Comparison of ENCODE assay signal across 10 mouse cellular contexts in the genomic region with DNA sequence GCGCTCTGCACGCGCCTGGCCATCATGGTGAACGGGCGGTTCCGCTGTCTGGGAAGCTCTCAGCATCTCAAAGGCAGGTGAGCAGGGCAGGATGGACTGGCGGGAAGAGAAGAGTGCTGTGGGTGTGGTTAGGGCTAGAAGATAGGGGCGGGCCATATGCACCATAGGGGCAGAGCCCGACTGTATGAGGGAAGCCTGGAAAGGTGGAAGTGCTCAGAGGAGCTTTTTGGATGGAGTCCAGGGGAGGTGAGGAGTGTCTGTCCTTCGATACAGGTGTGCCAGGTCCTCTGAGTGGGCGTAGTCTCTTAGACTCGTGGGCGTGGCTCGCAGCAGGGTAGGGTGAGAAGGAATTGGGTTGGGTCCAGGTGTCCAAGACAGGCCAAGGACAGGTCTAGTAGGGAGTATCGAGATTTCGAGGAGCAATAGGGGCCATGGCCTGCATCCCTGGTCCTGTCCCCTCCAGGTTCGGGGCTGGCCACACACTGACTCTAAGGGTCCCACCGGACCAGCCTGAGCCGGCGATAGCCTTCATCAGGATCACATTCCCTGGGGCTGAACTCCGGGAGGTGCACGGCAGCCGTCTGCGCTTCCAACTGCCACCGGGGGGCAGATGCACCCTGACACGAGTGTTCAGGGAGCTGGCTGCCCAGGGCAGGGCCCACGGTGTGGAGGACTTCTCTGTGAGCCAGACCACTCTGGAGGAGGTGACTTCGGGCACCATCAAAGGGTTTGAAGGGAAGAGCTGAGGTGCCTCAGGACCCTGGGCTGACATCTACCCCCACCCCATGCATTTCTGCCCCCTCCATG. TPM values are rescaled to one million over a fixed set of nuclear protein-coding genes. Genes with fewer than 3 reads are reported as not detected.
DNase-seq lines count a peak whose midpoint lies in the region; TF ChIP-seq lines count a peak whose summit lies in the region.
"Had no signal": no experiment of that assay in that cellular context is flagged by ENCODE, and none has a peak within 500 bp of the region (broad histone marks: within the 10 kb centered on the region; RNA-seq: fewer than 3 reads in every experiment).

No protein-coding gene starts in this region.

- H3K27ac ChIP-seq in gastrocnemius, adult 2 months = no peak overlapping the region
- H3K27ac ChIP-seq: macrophage had no signal

- WGBS in lung, adult 2 months = 52% methylated on average over 28 of the region's 28 CpGs

- H3K4me1 ChIP-seq in lung, adult 2 months (ENCODE audit: control insufficient read depth, insufficient read depth, low read length) = peaks cover 17% of the 10 kb centered on the region

- H3K4me3 ChIP-seq in gastrocnemius, adult 2 months = no peak overlapping the region
- H3K4me3 ChIP-seq in lung, adult 2 months (replicated peaks; ENCODE audit: extremely low read depth, low read depth, low read length) = no peak overlapping the region

- TF ChIP-seq POLR2A in lung, adult 2 months (IDR thresholded peaks at IDR 0.05; ENCODE audit: borderline replicate concordance, extremely low read depth, low read depth, low read length) = no peak

- DNase-seq in gastrocnemius, adult 2 months = no peak
- DNase-seq in gastrocnemius, adult 8-10 months (ENCODE audit: low spot score in 2 of 2) = no peak
- peak; percentile 71 for DNase-seq in thymus, postnatal 14 days
- DNase-seq in thymus, adult 18-20 months = no peak
- DNase-seq in lung, adult 2 months = peak; percentile 63
- DNase-seq in urinary bladder, adult 2 months (ENCODE audit: low spot score) = no peak
- DNase-seq in gastrocnemius, adult 18-20 months (ENCODE audit: low spot score) = no peak
- DNase-seq in left cerebral cortex, adult 9 months (ENCODE audit: low spot score in 2 of 2) = no peak
- DNase-seq: kidney, postnatal 10 days had no signal

- intact Hi-C loops in gastrocnemius, adult 2 months (cut with DNase I) = no loop called here

- peak; percentile 29; the same call in 1 of the 2 replicates for TF ChIP-seq CTCF in gastrocnemius, adult 2 months (IDR thresholded peaks at IDR 0.05)
- TF ChIP-seq CTCF in lung, adult 2 months (IDR thresholded peaks at IDR 0.05; ENCODE audit: insufficient read depth, low read length) = 0 out of 2 replicates have a peak, but pooled peaks have one; percentile 10

RNA-seq across cellular contexts. Expression of a gene that starts 1.8 kb away (rescaled TPM):
- 1 to 10 TPM in 1 of 2 experiments, under 1 TPM in 1; 0.97 to 1.4 TPM for total RNA-seq in gastrocnemius, adult 2 months (2021)
- 1 to 10 TPM in 2 of 4 experiments, under 1 TPM in 2; 0.48 to 1.3 (median 0.84) TPM for total RNA-seq in gastrocnemius, adult 8-10 months (2022)
- polyA plus RNA-seq in lung, adult 2 months (2012; rRNA removed) = 102 and 103 TPM in 2 replicates
- 18.9 and 23.0 TPM in 2 replicates for polyA plus RNA-seq in urinary bladder, adult 2 months (2012; rRNA removed)
- total RNA-seq in gastrocnemius, adult 18-20 months (2021) = 1 to 10 TPM in 1 of 2 experiments, under 1 TPM in 1; 0.75 to 1.3 TPM

RNA-seq across cellular contexts. Expression of a gene that starts 18.4 kb away (rescaled TPM):
- total RNA-seq in gastrocnemius, adult 2 months (2021) = 1 to 10 TPM; 6.7 to 7.2 TPM
- 1 to 10 TPM; 7.3 to 8.6 (median 8.1) TPM for total RNA-seq in gastrocnemius, adult 8-10 months (2022)
- 31.4 and 38.2 TPM in 2 replicates for polyA plus RNA-seq in lung, adult 2 months (2012; rRNA removed)
- 7.5 and 9.2 TPM in 2 replicates for polyA plus RNA-seq in urinary bladder, adult 2 months (2012; rRNA removed)
- total RNA-seq in gastrocnemius, adult 18-20 months (2021) = 1 to 10 TPM; 6.6 to 7.6 TPM

RNA-seq across cellular contexts. Expression of a gene that starts 24.9 kb away (rescaled TPM):
- total RNA-seq in gastrocnemius, adult 2 months (2021) = 10 to 100 TPM; 42.0 to 50.9 TPM
- total RNA-seq in gastrocnemius, adult 8-10 months (2022) = 10 to 100 TPM; 38.3 to 47.6 (median 39.7) TPM
- 199 and 208 TPM in 2 replicates for polyA plus RNA-seq in lung, adult 2 months (2012; rRNA removed)
- polyA plus RNA-seq in urinary bladder, adult 2 months (2012; rRNA removed) = 141 and 178 TPM in 2 replicates
- total RNA-seq in gastrocnemius, adult 18-20 months (2021) = 10 to 100 TPM; 44.3 to 46.2 TPM

RNA-seq across cellular contexts. Expression of a gene that starts 26.3 kb away (rescaled TPM):
- 1 to 10 TPM; 3.9 to 9.7 TPM for total RNA-seq in gastrocnemius, adult 2 months (2021)
- total RNA-seq in gastrocnemius, adult 8-10 months (2022) = 1 to 10 TPM; 2.7 to 5.3 (median 4.3) TPM
- polyA plus RNA-seq in lung, adult 2 months (2012; rRNA removed) = 387 and 395 TPM in 2 replicates
- 173 and 185 TPM in 2 replicates for polyA plus RNA-seq in urinary bladder, adult 2 months (2012; rRNA removed)
- 10 to 100 TPM in 1 of 2 experiments, 1 to 10 TPM in 1; 5.2 to 10.5 TPM for total RNA-seq in gastrocnemius, adult 18-20 months (2021)

RNA-seq across cellular contexts. Expression of a gene that starts 30.6 kb away (rescaled TPM):
- 10 to 100 TPM; 70.9 to 75.1 TPM for total RNA-seq in gastrocnemius, adult 2 months (2021)
- 10 to 100 TPM; 67.9 to 81.4 (median 74.4) TPM for total RNA-seq in gastrocnemius, adult 8-10 months (2022)
- 294 and 318 TPM in 2 replicates for polyA plus RNA-seq in lung, adult 2 months (2012; rRNA removed)
- polyA plus RNA-seq in urinary bladder, adult 2 months (2012; rRNA removed) = 135 and 159 TPM in 2 replicates
- total RNA-seq in gastrocnemius, adult 18-20 months (2021) = 10 to 100 TPM; 68.7 to 84.2 TPM

Comparison
In these comparisons a context has a peak if more than half of its experiments do, and no peak if none do; other contexts are left out.
1. DNase-seq: peak in thymus, postnatal 14 days (single experiment) and lung, adult 2 months (single experiment); none in gastrocnemius, adult 2 months (single experiment), gastrocnemius, adult 8-10 months (0 of 2), thymus, adult 18-20 months (0 of 2), urinary bladder, adult 2 months (single experiment), gastrocnemius, adult 18-20 months (single experiment) and left cerebral cortex, adult 9 months (0 of 2).